Mouse (Mus musculus): Measurements from ENCODE around the gene Nom1. TPM values are rescaled to one million over a fixed set of nuclear protein-coding genes. Genes with fewer than 3 reads are reported as not detected.
"Not testable (repeated sequence)": the region's sequence is repeated elsewhere in the genome, so short reads cannot be mapped to it uniquely, and the experiment has no call there.

Nom1 gene
- total RNA-seq (2017), result 10.8 to 14.1 TPM (median 10.9 TPM) in 3 replicates

GRCm38 (mm10) chr5:29434228-29434871, at the start of gene Nom1:
Gene Nom1 (plus strand): TSS chr5:29434664.
- peak; percentile 96 for ATAC-seq (replicated peaks; ENCODE audit: insufficient number of reproducible peaks, low FRiP score, low TSS enrichment, poor library complexity, severe bottlenecking)

DNA sequence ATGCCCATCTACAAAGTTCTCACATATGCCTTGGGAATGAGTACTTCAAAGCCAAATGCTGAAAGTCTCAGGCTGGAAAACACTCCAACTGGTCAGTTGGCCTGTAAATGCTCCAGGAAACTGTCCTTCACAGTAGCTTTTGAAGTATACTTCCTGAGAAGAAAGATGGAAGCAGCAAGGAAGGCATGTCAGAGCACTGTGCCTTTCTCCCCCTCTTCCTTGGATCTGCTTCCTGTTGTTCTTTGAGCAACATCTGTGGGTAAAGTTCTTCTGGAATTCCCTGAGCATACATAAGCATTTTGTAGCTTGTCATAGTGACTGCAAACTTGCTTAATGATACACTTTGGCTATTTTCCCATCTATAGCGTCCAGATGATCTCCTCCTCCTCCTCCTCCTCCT, 46.9 kb upstream of the Nom1 start:
- no peak for ATAC-seq (replicated peaks; ENCODE audit: insufficient number of reproducible peaks, low FRiP score, low TSS enrichment, poor library complexity, severe bottlenecking)

GRCm38 (mm10) chr5:29388181-29388943, 46.1 kb upstream of the Nom1 start:
- ATAC-seq (replicated peaks; ENCODE audit: insufficient number of reproducible peaks, low FRiP score, low TSS enrichment, poor library complexity, severe bottlenecking), result no peak

GRCm38 (mm10) chr5:29388944-29389765, 45.3 kb upstream of the Nom1 start:
- ATAC-seq (replicated peaks; ENCODE audit: insufficient number of reproducible peaks, low FRiP score, low TSS enrichment, poor library complexity, severe bottlenecking), result no peak

DNA sequence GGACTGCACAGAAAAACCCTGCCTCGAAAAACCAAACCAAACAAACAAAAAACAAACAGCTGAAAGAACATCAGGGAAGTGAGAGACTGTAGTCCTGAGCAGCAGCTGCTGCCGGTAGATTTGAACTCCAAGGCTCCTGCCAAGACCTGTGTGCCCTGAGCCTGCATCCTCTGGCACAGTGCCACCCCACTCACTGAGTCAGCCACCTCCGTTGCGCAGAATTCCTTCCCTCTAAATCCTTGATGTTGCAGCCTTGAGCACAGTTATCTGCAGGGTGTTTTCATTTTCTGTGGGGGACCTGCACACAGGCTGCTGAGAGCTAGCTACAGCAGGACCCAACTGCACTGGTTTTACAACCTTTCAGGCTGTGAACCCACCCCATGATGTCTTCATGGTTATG, 36.0 kb upstream of the Nom1 start:
- no peak for ATAC-seq (replicated peaks; ENCODE audit: insufficient number of reproducible peaks, low FRiP score, low TSS enrichment, poor library complexity, severe bottlenecking)

- ATAC-seq (replicated peaks; ENCODE audit: insufficient number of reproducible peaks, low FRiP score, low TSS enrichment, poor library complexity, severe bottlenecking), result no peak
Observed at GRCm38 (mm10) chr5:29410854-29411253, 23.6 kb upstream of the Nom1 start.

DNA sequence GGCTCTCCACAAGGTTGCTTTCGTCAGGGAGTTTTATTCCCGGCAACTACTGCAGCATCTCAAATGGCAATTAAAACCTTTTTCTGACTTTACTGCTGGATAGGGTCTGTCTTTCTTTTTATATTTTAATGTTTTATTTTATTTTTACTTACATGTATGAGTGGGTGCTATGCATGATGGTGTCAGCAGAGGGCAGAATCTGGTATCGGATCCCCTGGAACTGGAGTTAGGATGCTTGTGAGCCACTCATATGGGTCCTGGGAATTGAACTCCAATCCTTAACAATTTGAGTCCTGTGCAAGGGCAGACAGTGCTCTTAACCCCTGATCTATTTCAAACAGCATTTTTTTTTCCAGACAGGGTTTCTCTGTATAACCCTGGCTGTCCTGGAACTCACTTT, 21.4 kb upstream of the Nom1 start:
- ATAC-seq (replicated peaks; ENCODE audit: insufficient number of reproducible peaks, low FRiP score, low TSS enrichment, poor library complexity, severe bottlenecking), result no peak

DNA sequence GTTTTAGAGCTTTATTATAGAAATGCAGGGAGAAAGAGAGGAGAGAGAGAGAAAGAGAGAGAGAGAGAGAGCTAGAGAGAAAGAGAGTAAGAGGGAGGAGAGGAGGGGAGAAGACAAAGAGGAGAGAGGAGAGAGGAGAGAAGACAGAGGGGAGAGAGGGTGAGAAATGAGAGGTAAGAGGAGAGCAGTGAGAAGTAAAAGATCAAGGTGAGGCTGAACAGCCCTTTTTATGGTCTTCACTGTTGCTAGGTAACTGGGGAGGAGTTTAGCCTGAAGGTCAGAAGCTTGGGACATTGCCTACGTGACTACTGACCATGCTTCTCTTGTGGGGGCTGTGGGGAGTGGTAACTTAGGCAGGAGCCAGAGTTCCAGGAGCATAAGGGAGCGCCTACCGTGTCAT, 11.1 kb upstream of the Nom1 start:
- not testable (repeated sequence) for ATAC-seq (replicated peaks; ENCODE audit: insufficient number of reproducible peaks, low FRiP score, low TSS enrichment, poor library complexity, severe bottlenecking)

GRCm38 (mm10) chr5:29434872-29435358, 451 bp downstream of the Nom1 start:
- peak; percentile 20; the same call in 1 of the 2 replicates for ATAC-seq (replicated peaks; ENCODE audit: insufficient number of reproducible peaks, low FRiP score, low TSS enrichment, poor library complexity, severe bottlenecking)

DNA sequence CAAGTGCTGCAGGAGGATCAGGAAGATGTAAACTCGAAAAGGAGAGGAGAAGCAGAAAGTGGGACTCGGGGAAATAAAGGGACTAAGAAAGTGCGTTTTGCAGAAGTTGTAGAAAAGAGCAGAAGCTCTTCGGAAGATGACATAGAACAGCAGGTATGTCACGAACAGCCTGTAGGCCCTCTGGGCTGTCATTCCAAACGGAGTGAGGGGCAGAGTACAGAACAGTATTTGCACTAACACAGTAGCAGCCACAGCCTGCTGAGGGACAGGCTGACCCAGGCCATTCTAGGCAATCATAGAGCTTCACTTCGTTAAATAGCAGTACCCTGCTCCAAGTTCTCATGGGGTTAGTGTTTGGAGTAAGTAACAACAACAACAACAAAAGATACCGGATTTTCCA, 1.0 kb downstream of the Nom1 start:
- ATAC-seq (replicated peaks; ENCODE audit: insufficient number of reproducible peaks, low FRiP score, low TSS enrichment, poor library complexity, severe bottlenecking), result no peak

DNA sequence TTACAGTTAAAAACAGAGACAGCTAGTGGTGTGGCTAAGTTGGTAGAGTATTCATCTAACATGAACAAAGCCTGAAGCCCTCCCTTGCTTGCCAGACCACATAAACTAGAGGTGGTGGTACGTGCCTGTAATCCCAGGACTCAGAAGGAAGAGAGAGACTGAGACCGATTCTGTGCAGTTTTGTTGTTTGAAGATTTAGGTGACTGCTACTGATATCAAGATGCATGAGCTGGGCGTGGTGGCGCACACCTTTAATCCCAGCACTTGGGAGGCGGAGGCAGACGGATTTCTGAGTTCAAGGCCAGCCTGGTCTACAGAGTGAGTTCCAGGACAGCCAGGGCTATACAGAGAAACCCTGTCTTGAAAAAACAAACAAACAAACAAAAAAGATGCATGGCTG, 2.3 kb downstream of the Nom1 start:
- ATAC-seq (replicated peaks; ENCODE audit: insufficient number of reproducible peaks, low FRiP score, low TSS enrichment, poor library complexity, severe bottlenecking), result not testable (repeated sequence)

DNA sequence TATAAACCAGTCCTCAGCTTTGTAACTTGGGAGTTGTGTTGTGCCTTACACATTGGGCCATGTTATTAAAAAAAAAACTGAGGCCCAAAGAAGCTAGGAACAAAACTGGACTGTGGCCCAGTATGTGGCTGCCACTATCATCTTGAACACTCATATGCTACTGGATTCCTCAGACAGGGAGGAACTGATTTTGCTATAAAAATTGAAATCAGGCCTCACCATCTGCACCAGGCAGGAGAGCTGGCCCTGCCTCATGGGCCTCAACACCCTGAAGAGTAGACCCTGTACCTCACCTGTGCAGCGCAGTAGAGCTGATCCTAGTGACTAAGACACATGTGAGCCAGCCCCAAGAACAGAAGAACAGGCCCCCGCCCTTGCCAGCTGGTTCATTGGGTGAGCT, 10.8 kb downstream of the Nom1 start:
- ATAC-seq (replicated peaks; ENCODE audit: insufficient number of reproducible peaks, low FRiP score, low TSS enrichment, poor library complexity, severe bottlenecking), result no peak

DNA sequence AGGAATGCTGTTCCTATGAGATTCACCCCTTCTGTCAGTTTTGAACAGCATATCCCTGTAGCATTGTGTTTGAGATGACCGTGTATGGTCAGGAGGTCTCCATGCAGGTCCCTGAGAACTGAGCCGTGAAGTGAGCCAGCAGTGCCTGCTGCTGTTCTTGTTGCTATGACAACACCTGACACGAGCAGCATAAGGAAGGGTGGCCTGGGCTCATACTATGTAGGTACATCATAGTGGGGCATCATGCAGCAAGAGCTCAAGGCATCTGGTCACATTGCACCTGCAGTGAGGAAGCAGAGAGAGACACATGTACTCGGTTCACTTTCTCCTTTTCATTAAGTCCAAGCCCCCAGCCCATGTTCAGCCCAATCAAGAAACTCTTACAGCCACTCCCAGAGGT, 17.9 kb downstream of the Nom1 start:
- ATAC-seq (replicated peaks; ENCODE audit: insufficient number of reproducible peaks, low FRiP score, low TSS enrichment, poor library complexity, severe bottlenecking), result no peak

DNA sequence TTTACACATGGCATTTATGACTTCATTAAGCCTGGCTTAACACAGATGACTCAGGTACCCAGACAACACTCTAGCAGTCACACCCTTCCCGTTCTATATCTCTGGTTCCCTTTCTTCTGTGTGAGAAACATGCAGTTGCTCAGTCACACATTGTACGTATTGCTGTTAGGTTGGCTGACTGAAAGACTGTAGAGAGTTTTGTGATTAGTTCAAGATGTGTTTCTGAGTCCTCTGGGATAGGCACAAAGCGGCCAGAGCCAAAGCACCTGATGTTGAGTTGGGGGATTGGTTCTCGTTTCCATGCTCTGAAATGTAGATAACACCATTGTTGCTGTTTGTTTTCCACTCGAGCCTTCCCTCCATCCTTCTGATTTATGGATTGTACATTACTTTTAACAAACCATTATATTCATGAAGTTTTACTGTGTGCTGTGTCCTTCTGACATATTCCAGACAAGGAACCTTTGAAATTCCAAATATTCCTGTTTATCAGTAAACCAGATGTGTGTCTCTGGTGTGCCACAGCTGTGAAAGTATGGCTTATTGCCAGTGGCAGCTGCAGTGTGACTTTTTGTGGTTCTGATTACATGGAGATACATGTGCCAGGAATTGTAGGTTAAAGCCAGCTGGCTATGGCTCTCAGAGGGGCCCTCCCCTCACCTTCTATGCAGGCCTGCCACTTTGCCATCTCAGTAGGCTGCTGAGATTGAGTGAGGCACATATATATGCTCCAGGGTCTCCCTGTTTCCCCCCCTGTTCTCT, 22.6 kb downstream of the Nom1 start:
- no peak for ATAC-seq (replicated peaks; ENCODE audit: insufficient number of reproducible peaks, low FRiP score, low TSS enrichment, poor library complexity, severe bottlenecking)

- no peak for ATAC-seq (replicated peaks; ENCODE audit: insufficient number of reproducible peaks, low FRiP score, low TSS enrichment, poor library complexity, severe bottlenecking)
Observed at GRCm38 (mm10) chr5:29462943-29463686, 28.7 kb downstream of the Nom1 start.

GRCm38 (mm10) chr5:29467489-29468350, 33.3 kb downstream of the Nom1 start:
- no peak for ATAC-seq (replicated peaks; ENCODE audit: insufficient number of reproducible peaks, low FRiP score, low TSS enrichment, poor library complexity, severe bottlenecking)

DNA sequence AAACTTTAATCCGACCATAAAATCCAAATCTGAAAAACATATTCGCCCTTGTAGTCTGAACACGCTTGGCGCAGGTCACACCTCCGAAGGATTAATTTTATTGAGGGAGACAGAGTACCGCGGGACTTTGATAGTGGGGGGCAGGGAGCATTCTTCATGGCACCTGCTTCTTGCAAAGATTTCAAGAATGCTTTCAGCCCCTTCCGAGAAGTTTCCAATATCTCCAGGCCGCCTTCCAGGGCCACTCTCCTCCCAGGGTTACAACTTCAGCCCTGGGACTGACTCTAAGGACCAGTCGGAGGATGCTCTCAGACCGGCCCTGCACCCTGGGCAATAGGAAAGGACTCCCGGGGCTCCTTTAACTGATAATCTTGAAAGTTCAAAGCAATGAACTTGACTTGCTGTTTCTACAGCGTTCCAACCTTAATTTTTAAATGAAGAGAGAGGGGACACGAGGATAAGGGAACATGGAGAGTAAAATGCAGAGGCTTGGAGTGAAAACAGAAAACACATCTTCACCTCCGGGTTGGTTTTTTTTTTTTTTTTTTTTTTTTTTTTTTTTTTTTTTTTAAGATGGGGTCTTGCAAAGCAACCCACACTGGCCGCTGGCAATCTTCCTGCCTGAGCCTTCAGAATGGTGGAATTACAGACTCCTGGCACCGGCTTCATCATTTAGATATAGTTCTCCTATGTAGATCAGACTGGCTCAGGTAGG, 34.0 kb downstream of the Nom1 start:
- no peak for ATAC-seq (replicated peaks; ENCODE audit: insufficient number of reproducible peaks, low FRiP score, low TSS enrichment, poor library complexity, severe bottlenecking)

Measured in monocyte, adult 5-6 weeks (primary cell).